7 mouse cellular contexts compared by ENCODE assay signal in genomic region chr11:101300881-101301280, GRCm38 (mm10). TPM values are rescaled to one million over a fixed set of nuclear protein-coding genes. Genes with fewer than 3 reads are reported as not detected.
DNase-seq lines count a peak whose midpoint lies in the region; ATAC-seq and TF ChIP-seq lines count a peak whose summit lies in the region.

No protein-coding gene starts in this region.

- no peaks in the 10 kb centered on the region for H3K27me3 ChIP-seq in limb, embryonic 15.5 days
- no peaks in the 10 kb centered on the region for H3K27me3 ChIP-seq in stomach, embryonic 16.5 days (ENCODE audit: control insufficient read depth, insufficient read depth, low read length)
- no peaks in the 10 kb centered on the region for H3K27me3 ChIP-seq in thymus, adult 2 months (ENCODE audit: control insufficient read depth, insufficient read depth, low read length)

- 0 out of 2 replicates have a peak overlapping the region, but pooled peaks have one; percentile 89 for H3K9ac ChIP-seq in limb, embryonic 15.5 days
- peak overlapping the region; percentile 91; the same call in 1 of the 2 replicates for H3K9ac ChIP-seq in stomach, embryonic 16.5 days (ENCODE audit: low read length)

- ATAC-seq in erythroblast, adult 5-6 weeks (replicated peaks; ENCODE audit: low FRiP score, poor library complexity, severe bottlenecking): peak; percentile 61
- ATAC-seq in limb, embryonic 15.5 days (ENCODE audit: insufficient number of reproducible peaks, low FRiP score, low TSS enrichment, low read depth): no peak
- ATAC-seq in stomach, embryonic 16.5 days (ENCODE audit: insufficient read depth, low FRiP score): no peak

- peak; percentile 43 for DNase-seq in spleen, adult 12 weeks (ENCODE audit: low spot score)
- no peak for DNase-seq in spleen, postnatal 36 days (ENCODE audit: low spot score in 2 of 2)
- no peak for DNase-seq in thymus, adult 2 months
- no peak for DNase-seq in urinary bladder, postnatal 10 days (ENCODE audit: low spot score)

- peak overlapping the region; percentile 67 for H3K4me2 ChIP-seq in limb, embryonic 15.5 days
- peak overlapping the region; percentile 98 for H3K4me2 ChIP-seq in stomach, embryonic 16.5 days (ENCODE audit: low read depth, low read length)

- peaks cover 21% of the 10 kb centered on the region for H3K4me1 ChIP-seq in limb, embryonic 15.5 days
- H3K4me1 ChIP-seq in stomach, embryonic 16.5 days (ENCODE audit: control insufficient read depth, insufficient read depth, low read length): peaks cover 9% of the 10 kb centered on the region; the same call in 1 of the 2 replicates
- peaks cover 10% of the 10 kb centered on the region for H3K4me1 ChIP-seq in thymus, adult 2 months (replicated peaks; ENCODE audit: control insufficient read depth, insufficient read depth, low read length)

- H3K27ac ChIP-seq in limb, embryonic 15.5 days: no peak overlapping the region
- H3K27ac ChIP-seq in stomach, embryonic 16.5 days (ENCODE audit: low read length): no peak overlapping the region
- H3K27ac ChIP-seq in thymus, adult 2 months (ENCODE audit: control insufficient read depth, insufficient read depth, low read length): no peak overlapping the region

- WGBS in limb, embryonic 15.5 days: 68% methylated on average over 7 of the region's 7 CpGs
- WGBS in stomach, embryonic 16.5 days: 60% methylated on average over 7 of the region's 7 CpGs
- WGBS in thymus, adult 2 months: 66% methylated on average over 7 of the region's 7 CpGs

- H3K4me3 ChIP-seq in limb, embryonic 15.5 days: peak overlapping the region; percentile 85
- peak overlapping the region; percentile 93 for H3K4me3 ChIP-seq in stomach, embryonic 16.5 days (replicated peaks; ENCODE audit: low read length)
- H3K4me3 ChIP-seq in thymus, adult 2 months (ENCODE audit: control insufficient read depth, insufficient read depth, low read length): no peak overlapping the region

- H3K36me3 ChIP-seq in limb, embryonic 15.5 days: peaks cover 23% of the 10 kb centered on the region
- no peaks in the 10 kb centered on the region for H3K36me3 ChIP-seq in stomach, embryonic 16.5 days (ENCODE audit: control insufficient read depth, insufficient read depth, low read length)
- H3K36me3 ChIP-seq in thymus, adult 2 months (ENCODE audit: control insufficient read depth, insufficient read depth, low read length): peaks cover 22% of the 10 kb centered on the region

- TF ChIP-seq POLR2A in thymus, adult 2 months (IDR thresholded peaks at IDR 0.05; ENCODE audit: control insufficient read depth, extremely low read depth, insufficient read depth, low read length, poor library complexity): no peak

- no peaks in the 10 kb centered on the region for H3K9me3 ChIP-seq in limb, embryonic 15.5 days
- no peaks in the 10 kb centered on the region for H3K9me3 ChIP-seq in stomach, embryonic 16.5 days (replicated peaks; ENCODE audit: control insufficient read depth, low read length)

- no peak for TF ChIP-seq CTCF in thymus, adult 2 months (IDR thresholded peaks at IDR 0.05; ENCODE audit: borderline replicate concordance, control insufficient read depth, extremely low read depth, insufficient read depth, low read length, poor library complexity)

RNA-seq across cellular contexts. Expression of gene Becn1, which starts 1.2 kb away (rescaled TPM):
- 98.0 and 105 TPM in 2 replicates for total RNA-seq in erythroblast, adult 5-6 weeks (2015; ENCODE audit: low replicate concordance)
- 362 and 618 TPM in 2 replicates for total RNA-seq in erythroblast, adult 5-6 weeks (2017; ENCODE audit: low replicate concordance)
- 128 and 137 TPM in 2 replicates for polyA plus RNA-seq in limb, embryonic 15.5 days (2015; fragmentation: Nextera tagmentation; extraction: Ambion mirVana)
- polyA plus RNA-seq in stomach, embryonic 16.5 days (2015; fragmentation: Nextera tagmentation; extraction: Ambion mirVana): 143 and 147 TPM in 2 replicates
- 176 and 192 TPM in 2 replicates for polyA plus RNA-seq in thymus, adult 2 months (2012; rRNA removed)

RNA-seq across cellular contexts. Expression of gene Psme3, which starts 15.1 kb away (rescaled TPM):
- total RNA-seq in erythroblast, adult 5-6 weeks (2015; ENCODE audit: low replicate concordance): 797 and 835 TPM in 2 replicates
- 707 and 918 TPM in 2 replicates for total RNA-seq in erythroblast, adult 5-6 weeks (2017; ENCODE audit: low replicate concordance)
- polyA plus RNA-seq in limb, embryonic 15.5 days (2015; fragmentation: Nextera tagmentation; extraction: Ambion mirVana): 116 and 125 TPM in 2 replicates
- polyA plus RNA-seq in stomach, embryonic 16.5 days (2015; fragmentation: Nextera tagmentation; extraction: Ambion mirVana): 98.2 and 107 TPM in 2 replicates
- polyA plus RNA-seq in thymus, adult 2 months (2012; rRNA removed): 103 and 106 TPM in 2 replicates

RNA-seq across cellular contexts. Expression of gene Coa3, which starts 22.0 kb away (rescaled TPM):
- total RNA-seq in erythroblast, adult 5-6 weeks (2015; ENCODE audit: low replicate concordance): 12.3 and 29.8 TPM in 2 replicates
- 5.3 and 10.6 TPM in 2 replicates for total RNA-seq in erythroblast, adult 5-6 weeks (2017; ENCODE audit: low replicate concordance)
- polyA plus RNA-seq in limb, embryonic 15.5 days (2015; fragmentation: Nextera tagmentation; extraction: Ambion mirVana): 148 and 154 TPM in 2 replicates
- polyA plus RNA-seq in stomach, embryonic 16.5 days (2015; fragmentation: Nextera tagmentation; extraction: Ambion mirVana): 194 and 197 TPM in 2 replicates
- 245 and 273 TPM in 2 replicates for polyA plus RNA-seq in thymus, adult 2 months (2012; rRNA removed)

RNA-seq across cellular contexts. Expression of gene Cntd1, which starts 22.1 kb away (rescaled TPM):
- total RNA-seq in erythroblast, adult 5-6 weeks (2015; ENCODE audit: low replicate concordance): 0.96 TPM in 1 of 2 replicates, not detected in the other
- total RNA-seq in erythroblast, adult 5-6 weeks (2017; ENCODE audit: low replicate concordance): 2.2 and 5.4 TPM in 2 replicates
- 0.70 and 1.3 TPM in 2 replicates for polyA plus RNA-seq in limb, embryonic 15.5 days (2015; fragmentation: Nextera tagmentation; extraction: Ambion mirVana)
- polyA plus RNA-seq in stomach, embryonic 16.5 days (2015; fragmentation: Nextera tagmentation; extraction: Ambion mirVana): 0.70 and 1.2 TPM in 2 replicates
- 0.71 and 0.84 TPM in 2 replicates for polyA plus RNA-seq in thymus, adult 2 months (2012; rRNA removed)

RNA-seq across cellular contexts. Expression of gene Aoc2, which starts 24.0 kb away (rescaled TPM):
- 47.1 and 65.0 TPM in 2 replicates for total RNA-seq in erythroblast, adult 5-6 weeks (2015; ENCODE audit: low replicate concordance)
- total RNA-seq in erythroblast, adult 5-6 weeks (2017; ENCODE audit: low replicate concordance): 44.1 and 45.0 TPM in 2 replicates
- 1.0 and 1.2 TPM in 2 replicates for polyA plus RNA-seq in limb, embryonic 15.5 days (2015; fragmentation: Nextera tagmentation; extraction: Ambion mirVana)
- polyA plus RNA-seq in stomach, embryonic 16.5 days (2015; fragmentation: Nextera tagmentation; extraction: Ambion mirVana): 0.97 and 1.4 TPM in 2 replicates
- 14.6 and 16.2 TPM in 2 replicates for polyA plus RNA-seq in thymus, adult 2 months (2012; rRNA removed)
